Mouse (Mus musculus) intestine, embryonic 16.5 days (tissue): ENCODE measurements around the gene Armc10. TPM values are rescaled to one million over a fixed set of nuclear protein-coding genes. Genes with fewer than 3 reads are reported as not detected.

Experiments used
- polyA plus RNA-seq: library from polyadenylated mRNA; unstranded; fragments of >200 nt; fragmentation: Nextera tagmentation; extraction: Ambion mirVana; gene quantifications from 2 replicates; pipeline ENCODE4 v1.2.1, GENCODE M21; 2015

The Armc10 gene
- polyA plus RNA-seq, 1 experiment from 2014 or later = 31.2 TPM

Other genes starting within 250 kb of the Armc10 start
- gene Ccdc146, start 221.1 kb upstream of the Armc10 start, polyA plus RNA-seq = 0.13 and 0.36 TPM in 2 replicates
- gene Fam185a, start 220.9 kb upstream of the Armc10 start, polyA plus RNA-seq = 8.9 and 9.1 TPM in 2 replicates
- gene Lrrc17, start 102.3 kb upstream of the Armc10 start, polyA plus RNA-seq = 34.1 and 38.0 TPM in 2 replicates
- 0.09 and 0.15 TPM in 2 replicates for gene Fbxl13, start 179 bp upstream of the Armc10 start, polyA plus RNA-seq
- gene Napepld, start 55.6 kb downstream of the Armc10 start, polyA plus RNA-seq = 2.6 and 3.1 TPM in 2 replicates
- gene Pmpcb, start 91.3 kb downstream of the Armc10 start, polyA plus RNA-seq = 82.3 and 85.4 TPM in 2 replicates
- 55.0 and 63.2 TPM in 2 replicates for gene Dnajc2, start 139.4 kb downstream of the Armc10 start, polyA plus RNA-seq
- gene Psmc2, start 139.5 kb downstream of the Armc10 start, polyA plus RNA-seq = 156 and 170 TPM in 2 replicates
- gene Slc26a5, start 219.8 kb downstream of the Armc10 start, polyA plus RNA-seq = 0.12 and 0.13 TPM in 2 replicates